Mouse (Mus musculus): ENCODE results near the gene Ang4.
"Not testable (repeated sequence)": the region's sequence is repeated elsewhere in the genome, so short reads cannot be mapped to it uniquely, and the experiment has no call there.

The Ang4 gene

DNA sequence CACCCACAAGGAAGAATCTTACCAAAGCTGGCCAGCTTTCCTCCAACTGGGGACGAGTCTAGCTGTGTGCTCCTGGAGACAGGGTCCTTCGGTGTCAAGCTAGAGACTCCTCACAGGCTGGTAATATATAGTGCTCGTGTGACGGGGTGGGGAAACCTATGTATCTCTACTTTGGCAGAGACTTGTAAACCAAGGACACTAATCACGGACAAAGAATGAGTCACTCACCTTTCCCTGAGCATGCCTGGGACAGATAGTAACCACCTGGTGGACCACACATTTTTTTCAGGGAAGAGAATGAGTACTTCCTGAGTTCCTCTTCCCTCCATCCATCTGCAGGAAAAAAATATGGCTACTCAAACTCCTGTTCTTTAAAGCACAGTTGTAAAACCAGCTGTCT lies at the start of gene Ang4:
Ang4 (minus strand) TSS at position 101 of the 400 bp plus-strand sequence.
- Histone ChIP-seq H3K9me3 (ENCODE audit: low read length) (no peaks in the 10 kb centered on the region), H3K36me3 (ENCODE audit: insufficient read depth, low read length) (no peaks in the 10 kb centered on the region), H3K4me1 (replicated peaks; ENCODE audit: low read depth, low read length) (no peaks in the 10 kb centered on the region), H3K27me3 (ENCODE audit: insufficient read depth, low read length) (no peaks in the 10 kb centered on the region), H3K4me3 (replicated peaks; ENCODE audit: low read length) (no peak within 1 kb of the TSS)
- no peak for TF ChIP-seq NANOG (IDR thresholded peaks at IDR 0.05; ENCODE audit: borderline replicate concordance, low read length)
- TF ChIP-seq POU5F1 (IDR thresholded peaks at IDR 0.05; ENCODE audit: borderline replicate concordance, low read length): no peak
- no peak for TF ChIP-seq CTCF (conservative IDR thresholded peaks at IDR 0.05; ENCODE audit: low read length)

DNA sequence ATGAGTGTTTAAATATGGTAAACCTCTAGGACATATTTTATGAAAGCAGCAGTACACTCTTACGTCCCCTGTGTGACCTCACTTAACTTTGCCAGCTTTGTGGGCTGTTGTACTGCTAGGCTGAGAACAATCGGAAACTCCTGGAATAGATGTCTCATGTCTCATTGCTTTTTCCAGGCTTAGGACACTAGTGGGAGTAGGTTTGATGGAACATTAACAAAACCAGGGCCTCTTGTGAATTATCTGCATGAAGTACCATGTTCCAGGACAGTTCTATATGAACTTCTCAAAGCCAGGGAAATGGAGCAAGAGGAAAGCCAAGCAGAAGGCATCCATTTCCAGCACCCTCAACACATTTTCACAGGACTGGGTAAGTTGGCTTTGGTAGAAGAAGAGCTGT lies 26.4 kb upstream of the Ang4 start, which contains the start of gene AY358078:
AY358078 (plus strand) TSS at position 301 of the 400 bp plus-strand sequence.
- H3K9me3 ChIP-seq (ENCODE audit: low read length): no peaks in the 10 kb centered on the region
- TF ChIP-seq NANOG (IDR thresholded peaks at IDR 0.05; ENCODE audit: borderline replicate concordance, low read length): no peak
- no peak for TF ChIP-seq POU5F1 (IDR thresholded peaks at IDR 0.05; ENCODE audit: borderline replicate concordance, low read length)
- TF ChIP-seq CTCF (conservative IDR thresholded peaks at IDR 0.05; ENCODE audit: low read length): no peak
- H3K27me3 ChIP-seq (ENCODE audit: insufficient read depth, low read length): no peaks in the 10 kb centered on the region
- H3K4me3 ChIP-seq (replicated peaks; ENCODE audit: low read length): no peak within 1 kb of the TSS
- H3K36me3 ChIP-seq (ENCODE audit: insufficient read depth, low read length): no peaks in the 10 kb centered on the region
- H3K4me1 ChIP-seq (replicated peaks; ENCODE audit: low read depth, low read length): no peaks in the 10 kb centered on the region

DNA sequence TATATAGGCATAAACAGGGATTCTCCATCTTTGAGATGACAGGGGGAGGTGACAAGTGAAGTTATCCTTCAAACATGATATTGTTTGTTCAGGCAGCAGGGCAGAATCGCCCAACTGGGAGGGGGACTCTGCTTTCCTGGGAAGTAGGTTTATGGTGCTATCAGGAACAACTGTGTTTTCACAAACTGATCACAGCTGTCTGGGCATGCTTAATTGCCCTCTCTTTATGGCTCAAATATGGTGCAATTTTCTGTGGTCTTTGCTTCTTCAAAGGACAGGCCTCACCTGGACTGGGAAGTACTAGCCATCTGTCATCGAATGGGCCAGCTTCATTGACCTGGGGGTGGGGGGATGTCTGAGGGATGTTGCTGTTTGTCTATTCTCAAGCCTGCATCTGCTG lies 20.7 kb upstream of the Ang4 start:
- Histone ChIP-seq H3K4me3 (replicated peaks; ENCODE audit: low read length) (no peak overlapping the region), H3K9me3 (ENCODE audit: low read length) (peaks cover 12% of the 10 kb centered on the region), H3K27me3 (ENCODE audit: insufficient read depth, low read length) (no peaks in the 10 kb centered on the region), H3K36me3 (ENCODE audit: insufficient read depth, low read length) (no peaks in the 10 kb centered on the region), H3K4me1 (replicated peaks; ENCODE audit: low read depth, low read length) (peaks cover 6% of the 10 kb centered on the region)
- TF ChIP-seq NANOG (IDR thresholded peaks at IDR 0.05; ENCODE audit: borderline replicate concordance, low read length) (no peak), CTCF (conservative IDR thresholded peaks at IDR 0.05; ENCODE audit: low read length) (no peak), POU5F1 (IDR thresholded peaks at IDR 0.05; ENCODE audit: borderline replicate concordance, low read length) (no peak)

DNA sequence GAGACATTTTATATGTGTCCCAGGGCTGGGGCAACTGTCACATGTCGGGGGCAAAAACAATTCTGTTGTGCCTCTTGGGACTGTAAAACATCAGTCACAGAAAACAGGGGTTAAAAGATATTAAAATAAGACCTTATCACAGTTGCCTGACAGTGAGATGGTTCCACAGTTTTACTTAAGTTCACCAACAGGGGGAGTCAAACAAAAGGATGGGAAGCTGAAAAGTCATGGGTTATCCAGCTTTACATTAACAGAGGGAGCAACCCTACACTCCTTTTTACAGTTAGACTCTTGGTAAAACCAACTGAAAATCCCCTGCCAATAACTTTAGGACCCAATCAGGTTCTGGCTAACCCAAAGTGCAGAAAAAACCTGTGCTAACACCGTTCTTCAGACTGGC lies 15.8 kb upstream of the Ang4 start:
- H3K27me3 ChIP-seq (ENCODE audit: insufficient read depth, low read length): no peaks in the 10 kb centered on the region
- TF ChIP-seq NANOG (IDR thresholded peaks at IDR 0.05; ENCODE audit: borderline replicate concordance, low read length) (no peak), POU5F1 (IDR thresholded peaks at IDR 0.05; ENCODE audit: borderline replicate concordance, low read length) (no peak), CTCF (conservative IDR thresholded peaks at IDR 0.05; ENCODE audit: low read length) (peak; percentile 29)
- peaks cover 12% of the 10 kb centered on the region for H3K9me3 ChIP-seq (ENCODE audit: low read length)
- H3K36me3 ChIP-seq (ENCODE audit: insufficient read depth, low read length): no peaks in the 10 kb centered on the region
- peaks cover 5% of the 10 kb centered on the region for H3K4me1 ChIP-seq (replicated peaks; ENCODE audit: low read depth, low read length)
- no peak overlapping the region for H3K4me3 ChIP-seq (replicated peaks; ENCODE audit: low read length)

DNA sequence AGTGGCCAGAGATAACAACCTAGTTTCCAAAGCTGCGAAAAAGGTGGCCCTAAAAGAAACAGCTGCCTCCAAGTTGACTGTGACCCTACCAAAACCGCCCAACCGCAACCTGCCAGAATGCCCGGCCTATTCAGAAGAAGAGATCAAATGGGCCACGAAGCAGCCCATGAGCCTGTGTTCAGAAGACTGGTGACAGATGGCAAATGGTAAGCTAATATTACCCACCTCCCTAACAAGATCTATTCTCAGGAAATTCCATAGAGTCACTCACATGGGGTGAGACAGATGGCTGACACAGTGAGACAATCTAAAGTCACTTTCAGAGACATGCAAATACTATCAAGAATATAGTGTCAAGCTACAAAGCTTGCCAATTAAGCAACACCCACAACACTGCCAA lies 13.7 kb upstream of the Ang4 start:
- no peak for TF ChIP-seq CTCF (conservative IDR thresholded peaks at IDR 0.05; ENCODE audit: low read length)
- no peak for TF ChIP-seq NANOG (IDR thresholded peaks at IDR 0.05; ENCODE audit: borderline replicate concordance, low read length)
- TF ChIP-seq POU5F1 (IDR thresholded peaks at IDR 0.05; ENCODE audit: borderline replicate concordance, low read length): no peak
- H3K4me1 ChIP-seq (replicated peaks; ENCODE audit: low read depth, low read length): no peaks in the 10 kb centered on the region

DNA sequence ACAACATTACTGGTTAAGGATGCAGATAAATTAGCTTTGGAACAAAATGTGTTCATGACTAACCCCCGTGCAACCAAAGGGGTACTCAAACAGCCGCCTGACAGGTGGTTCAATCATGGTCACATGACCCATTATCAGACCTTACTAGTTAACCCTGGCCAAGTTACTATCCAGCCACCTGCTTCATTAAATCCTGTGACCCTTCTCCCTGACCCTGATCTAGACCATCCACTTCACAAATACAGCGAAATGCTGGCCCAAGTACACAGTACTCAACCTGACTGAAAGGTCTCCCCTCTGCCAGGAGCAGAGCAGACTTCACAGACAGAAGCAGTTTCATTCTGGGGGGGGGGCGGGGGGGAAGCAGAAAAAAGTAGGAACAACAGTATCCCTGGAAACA lies 12.9 kb upstream of the Ang4 start:
- Histone ChIP-seq H3K36me3 (ENCODE audit: insufficient read depth, low read length) (no peaks in the 10 kb centered on the region), H3K9me3 (ENCODE audit: low read length) (peaks cover 5% of the 10 kb centered on the region), H3K4me1 (replicated peaks; ENCODE audit: low read depth, low read length) (no peaks in the 10 kb centered on the region), H3K4me3 (replicated peaks; ENCODE audit: low read length) (no peak overlapping the region), H3K27me3 (ENCODE audit: insufficient read depth, low read length) (no peaks in the 10 kb centered on the region)
- TF ChIP-seq CTCF (conservative IDR thresholded peaks at IDR 0.05; ENCODE audit: low read length) (no peak), POU5F1 (IDR thresholded peaks at IDR 0.05; ENCODE audit: borderline replicate concordance, low read length) (no peak), NANOG (IDR thresholded peaks at IDR 0.05; ENCODE audit: borderline replicate concordance, low read length) (no peak)

More for the DNA sequence above, 13.7 kb upstream of the Ang4 start:
- no peak overlapping the region for H3K4me3 ChIP-seq (replicated peaks; ENCODE audit: low read length)
- H3K9me3 ChIP-seq (ENCODE audit: low read length): peaks cover 12% of the 10 kb centered on the region
- H3K27me3 ChIP-seq (ENCODE audit: insufficient read depth, low read length): no peaks in the 10 kb centered on the region
- H3K36me3 ChIP-seq (ENCODE audit: insufficient read depth, low read length): no peaks in the 10 kb centered on the region

DNA sequence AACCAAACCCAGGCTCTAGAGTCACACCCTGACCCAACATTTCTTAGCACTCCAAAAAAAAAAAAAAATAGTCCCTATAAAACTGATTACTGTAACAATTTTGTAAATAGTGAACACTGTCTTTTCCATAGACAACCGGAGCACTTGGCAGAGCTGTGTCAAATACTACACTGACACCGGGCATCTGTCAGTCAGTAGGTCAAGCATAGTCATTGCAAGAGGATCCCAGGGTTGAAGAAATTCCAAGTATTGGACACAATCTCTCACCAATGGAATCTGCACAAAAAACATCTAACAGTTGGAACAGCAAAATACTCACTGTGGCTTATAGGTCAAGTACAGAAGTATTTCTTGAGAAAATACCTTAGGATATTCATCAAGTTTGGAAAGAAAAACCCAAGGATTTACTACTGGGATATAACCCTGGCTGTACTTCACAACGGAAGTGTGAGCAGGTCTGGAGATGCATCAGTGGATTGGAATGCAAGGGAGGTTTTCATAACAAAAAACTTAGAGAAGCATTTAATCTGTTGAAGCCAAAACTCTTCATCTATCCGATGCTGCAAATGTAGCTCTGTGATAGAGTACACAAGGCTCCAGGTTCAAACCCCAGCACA lies 5.6 kb upstream of the Ang4 start:
- Histone ChIP-seq H3K36me3 (ENCODE audit: insufficient read depth, low read length) (no peaks in the 10 kb centered on the region), H3K4me3 (replicated peaks; ENCODE audit: low read length) (no peak overlapping the region), H3K4me1 (replicated peaks; ENCODE audit: low read depth, low read length) (no peaks in the 10 kb centered on the region), H3K9me3 (ENCODE audit: low read length) (peaks cover 3% of the 10 kb centered on the region; the same call in 1 of the 2 replicates), H3K27me3 (ENCODE audit: insufficient read depth, low read length) (no peaks in the 10 kb centered on the region)
- TF ChIP-seq POU5F1 (IDR thresholded peaks at IDR 0.05; ENCODE audit: borderline replicate concordance, low read length) (no peak), NANOG (IDR thresholded peaks at IDR 0.05; ENCODE audit: borderline replicate concordance, low read length) (no peak), CTCF (conservative IDR thresholded peaks at IDR 0.05; ENCODE audit: low read length) (no peak)

DNA sequence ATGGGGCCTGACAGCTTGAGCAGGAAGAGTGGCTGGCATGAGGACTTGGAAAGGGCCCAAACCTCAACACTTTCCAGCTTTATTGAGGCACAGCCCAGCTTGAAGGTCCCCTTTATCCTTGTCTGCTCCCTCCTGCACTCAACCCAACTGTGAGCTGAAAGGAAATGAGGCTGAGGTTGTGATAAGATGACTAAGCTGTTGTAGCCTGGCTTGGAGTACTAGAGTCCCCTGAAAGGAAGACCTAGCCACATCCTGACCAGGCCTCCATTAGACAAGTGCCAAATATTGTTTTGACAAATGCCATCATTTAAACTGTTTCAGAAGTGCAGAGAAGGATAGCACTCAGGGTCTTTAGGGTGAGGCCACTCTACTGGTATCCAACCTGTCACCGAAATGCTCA lies 4.4 kb upstream of the Ang4 start:
- Histone ChIP-seq H3K9me3 (ENCODE audit: low read length) (peaks cover 3% of the 10 kb centered on the region; the same call in 1 of the 2 replicates), H3K36me3 (ENCODE audit: insufficient read depth, low read length) (no peaks in the 10 kb centered on the region), H3K4me3 (replicated peaks; ENCODE audit: low read length) (no peak overlapping the region), H3K4me1 (replicated peaks; ENCODE audit: low read depth, low read length) (no peaks in the 10 kb centered on the region), H3K27me3 (ENCODE audit: insufficient read depth, low read length) (no peaks in the 10 kb centered on the region)
- TF ChIP-seq POU5F1 (IDR thresholded peaks at IDR 0.05; ENCODE audit: borderline replicate concordance, low read length) (no peak), NANOG (IDR thresholded peaks at IDR 0.05; ENCODE audit: borderline replicate concordance, low read length) (no peak)

DNA sequence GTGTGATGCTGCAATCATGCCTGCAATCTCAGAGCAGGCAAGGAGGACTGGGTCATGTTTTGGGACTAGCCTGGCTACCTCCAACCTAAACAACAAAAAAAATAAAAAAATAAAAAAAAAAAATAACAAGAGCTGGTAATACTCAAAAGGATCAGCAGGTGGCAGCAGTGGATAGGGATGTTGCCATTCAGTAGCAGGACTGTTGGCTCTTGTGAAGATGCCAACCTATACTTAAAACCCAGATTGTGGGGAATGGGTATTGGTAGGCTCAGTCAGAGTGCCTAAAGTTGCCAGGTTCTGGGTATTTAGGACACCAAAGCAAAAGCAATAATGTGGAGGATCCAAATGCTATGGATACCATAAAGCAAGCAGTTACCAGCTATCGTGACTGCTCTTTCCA lies 2.0 kb downstream of the Ang4 start:
- H3K4me3 ChIP-seq (replicated peaks; ENCODE audit: low read length); H3K27me3 ChIP-seq (ENCODE audit: insufficient read depth, low read length); H3K9me3 ChIP-seq (ENCODE audit: low read length); H3K4me1 ChIP-seq (replicated peaks; ENCODE audit: low read depth, low read length); H3K36me3 ChIP-seq (ENCODE audit: insufficient read depth, low read length): not testable (repeated sequence)

Data from E14TG2a.4 (cell line).